Mouse (Mus musculus): ENCODE results near the gene Taar7a.

The Taar7a gene

GRCm38 (mm10) chr10:23993381-23993780, at the start of gene Taar7a:
Gene Taar7a (minus strand): TSS chr10:23993481.
- no peak for DNase-seq (ENCODE audit: low spot score in 2 of 2)

GRCm38 (mm10) chr10:24040120-24040869, 47.0 kb upstream of the Taar7a start:
- DNase-seq (ENCODE audit: low spot score in 2 of 2), result no peak

GRCm38 (mm10) chr10:24037314-24037713, 44.0 kb upstream of the Taar7a start, which contains the start of gene Taar7e:
Gene Taar7e (plus strand): TSS chr10:24037614.
- no peak for DNase-seq (ENCODE audit: low spot score in 2 of 2)

- DNase-seq (ENCODE audit: low spot score in 2 of 2), result no peak
Measured at GRCm38 (mm10) chr10:24031347-24031746, 38.1 kb upstream of the Taar7a start.

- DNase-seq (ENCODE audit: low spot score in 2 of 2), result no peak
Measured at GRCm38 (mm10) chr10:24026922-24027321, 33.6 kb upstream of the Taar7a start, which contains the start of gene Taar7d. Gene Taar7d (plus strand): TSS chr10:24027222.

- no peak for DNase-seq (ENCODE audit: low spot score in 2 of 2)
Measured at GRCm38 (mm10) chr10:24008143-24008542, 14.9 kb upstream of the Taar7a start.

GRCm38 (mm10) chr10:24007034-24007433, 13.8 kb upstream of the Taar7a start:
- no peak for DNase-seq (ENCODE audit: low spot score in 2 of 2)

GRCm38 (mm10) chr10:24006442-24006841, 13.2 kb upstream of the Taar7a start:
- DNase-seq (ENCODE audit: low spot score in 2 of 2), result no peak

- DNase-seq (ENCODE audit: low spot score in 2 of 2), result no peak
Measured at GRCm38 (mm10) chr10:23999639-24000038, 6.4 kb upstream of the Taar7a start, which contains the start of gene Taar7b. Gene Taar7b (plus strand): TSS chr10:23999939.

- DNase-seq (ENCODE audit: low spot score in 2 of 2), result no peak
Measured at GRCm38 (mm10) chr10:23986419-23986818, 6.9 kb downstream of the Taar7a start.

GRCm38 (mm10) chr10:23985546-23985945, 7.7 kb downstream of the Taar7a start, which contains the start of gene Taar6:
Gene Taar6 (minus strand): TSS chr10:23985646.
- DNase-seq (ENCODE audit: low spot score in 2 of 2), result no peak

GRCm38 (mm10) chr10:23978901-23979705, 14.2 kb downstream of the Taar7a start:
- DNase-seq (ENCODE audit: low spot score in 2 of 2), result peak; percentile 34 to 47

- DNase-seq (ENCODE audit: low spot score in 2 of 2), result no peak
Measured at GRCm38 (mm10) chr10:23977958-23978357, 15.3 kb downstream of the Taar7a start.

GRCm38 (mm10) chr10:23971256-23971655, 22.0 kb downstream of the Taar7a start:
- no peak for DNase-seq (ENCODE audit: low spot score in 2 of 2)

GRCm38 (mm10) chr10:23970656-23971165, 22.6 kb downstream of the Taar7a start, which contains the start of gene Taar5:
Gene Taar5 (plus strand): TSS chr10:23970706.
- DNase-seq (ENCODE audit: low spot score in 2 of 2), result no peak

GRCm38 (mm10) chr10:23964921-23965610, 28.2 kb downstream of the Taar7a start:
- DNase-seq (ENCODE audit: low spot score in 2 of 2), result no peak

GRCm38 (mm10) chr10:23963444-23963843, 29.8 kb downstream of the Taar7a start:
- no peak for DNase-seq (ENCODE audit: low spot score in 2 of 2)

GRCm38 (mm10) chr10:23960444-23960915, 32.8 kb downstream of the Taar7a start, which contains the start of gene Taar4:
Gene Taar4 (plus strand): TSS chr10:23960494.
- DNase-seq (ENCODE audit: low spot score in 2 of 2), result no peak

GRCm38 (mm10) chr10:23959071-23959470, 34.2 kb downstream of the Taar7a start:
- DNase-seq (ENCODE audit: low spot score in 2 of 2), result peak; percentile 15 to 58

GRCm38 (mm10) chr10:23951714-23952113, 41.6 kb downstream of the Taar7a start:
- DNase-seq (ENCODE audit: low spot score in 2 of 2), result no peak

GRCm38 (mm10) chr10:23949508-23950005, 43.7 kb downstream of the Taar7a start, which contains the start of gene Taar3:
Gene Taar3 (plus strand): TSS chr10:23949558.
- DNase-seq (ENCODE audit: low spot score in 2 of 2), result no peak

Data from urinary bladder, adult 18-20 months (tissue).